Mouse (Mus musculus): Measurements from ENCODE around the gene Pcif1. TPM values are rescaled to one million over a fixed set of nuclear protein-coding genes. Genes with fewer than 3 reads are reported as not detected.
"Not testable (repeated sequence)": the region's sequence is repeated elsewhere in the genome, so short reads cannot be mapped to it uniquely, and the experiment has no call there.

The Pcif1 gene
- total RNA-seq, 2 experiments from 2014 or later = 34.1 to 34.5 TPM

DNA sequence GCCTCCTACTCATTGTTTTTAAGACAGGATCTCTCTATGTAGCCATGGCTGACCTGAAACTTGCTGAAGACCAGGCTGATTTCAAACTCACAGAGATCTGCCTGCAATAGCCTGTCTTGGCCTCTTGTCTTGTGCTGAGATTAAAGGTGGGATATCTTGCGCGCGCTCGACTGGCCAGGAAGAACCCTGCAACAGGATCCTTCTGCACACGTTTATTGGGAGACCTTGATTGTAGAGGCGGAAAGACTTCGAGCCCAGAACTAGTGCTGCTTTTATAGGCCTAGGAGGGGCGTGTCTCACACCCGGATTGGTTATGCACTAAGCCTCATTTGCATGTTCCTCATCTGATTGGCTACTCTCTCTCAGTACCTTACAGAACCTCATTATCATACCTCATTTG lies 15.7 kb upstream of the Pcif1 start:
- intact Hi-C loops (cut with DNase I); DNase-seq: not testable (repeated sequence)

- no peak for DNase-seq
- intact Hi-C loops (cut with DNase I) = no loop called here
These were observed 14.5 kb upstream of the Pcif1 start for GRCm38 (mm10) chr2:164864593-164864992.

DNA sequence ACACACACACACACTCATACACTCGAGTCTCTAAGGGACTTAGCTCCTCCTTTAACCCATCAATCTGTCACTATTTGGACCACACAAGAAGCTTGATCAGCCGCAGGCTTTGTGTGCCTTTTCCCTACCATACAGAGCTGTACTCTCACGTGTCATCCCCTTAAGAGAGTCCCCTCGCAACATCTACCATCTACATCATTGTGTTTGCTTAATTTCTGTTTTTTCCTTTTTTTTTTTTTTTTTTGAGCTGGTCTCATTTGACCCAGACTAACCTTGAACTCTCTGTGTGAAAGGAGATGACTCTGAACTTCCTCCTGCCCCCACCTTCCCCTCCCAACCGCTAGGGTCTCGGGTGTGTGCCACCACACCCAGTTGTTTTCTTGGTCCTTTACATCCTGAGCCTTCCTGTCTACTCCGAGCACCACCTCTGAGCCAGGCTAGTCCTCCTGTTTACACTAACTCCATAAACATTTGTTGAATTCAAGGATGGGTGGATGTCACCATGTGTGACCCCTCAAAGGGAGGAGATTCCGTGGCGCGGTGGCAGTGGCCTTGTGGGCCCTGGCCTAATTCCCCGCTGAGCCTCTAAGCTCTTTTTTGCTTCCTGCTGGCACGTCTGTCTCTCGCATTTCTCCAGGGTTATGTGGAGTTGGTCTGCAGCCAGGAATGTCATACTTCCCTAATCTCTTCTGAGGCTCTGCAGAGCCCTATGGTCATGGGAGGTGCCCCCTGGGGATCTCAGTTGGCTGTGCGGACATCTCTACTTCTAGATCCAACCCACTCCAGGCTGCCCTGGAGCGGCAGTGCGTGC lies 12.2 kb upstream of the Pcif1 start:
- intact Hi-C loops (cut with DNase I) = no loop called here
- DNase-seq = peak; percentile 72 to 82

DNA sequence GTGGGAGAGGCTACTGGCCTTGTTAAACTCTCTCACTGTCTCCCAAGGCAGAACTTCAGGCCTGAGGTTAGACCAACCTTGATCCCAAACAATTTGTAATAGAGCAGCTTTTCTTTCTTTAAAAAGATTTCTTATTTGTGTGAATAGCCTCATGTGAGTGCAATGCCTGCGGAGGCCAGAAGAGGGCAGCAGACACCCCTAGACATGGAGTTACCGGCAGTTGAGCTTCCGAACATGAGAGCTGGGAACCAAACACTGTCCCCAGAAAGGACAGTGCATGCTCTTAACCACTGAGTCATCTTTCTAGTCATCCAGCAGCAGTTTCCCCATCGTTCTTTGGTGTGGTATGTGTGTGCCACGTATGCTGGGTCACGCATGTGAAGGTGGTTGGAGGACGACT lies 11.5 kb upstream of the Pcif1 start:
- DNase-seq = peak in 1 of 2 experiments; percentile 48

DNA sequence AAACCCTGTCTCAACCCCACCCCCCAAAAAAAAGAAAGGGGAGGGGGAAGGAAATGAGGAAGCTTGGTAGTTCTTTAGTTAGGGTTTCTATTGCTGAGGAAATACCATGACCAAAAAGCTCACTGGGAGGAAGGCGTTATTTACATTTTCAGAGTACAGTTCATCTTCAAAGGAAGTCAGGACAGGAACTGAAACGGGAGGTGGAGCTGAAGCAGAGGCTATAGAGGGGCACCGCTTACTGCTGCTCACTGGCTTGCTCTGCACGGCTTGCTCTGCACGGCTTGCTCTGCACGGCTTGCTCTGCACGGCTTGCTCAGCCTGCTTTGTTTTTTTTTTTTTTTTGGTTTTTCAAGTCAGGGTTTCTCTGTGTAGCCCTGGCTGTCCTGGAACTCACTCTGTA lies 10.6 kb upstream of the Pcif1 start:
- DNase-seq = no peak
- intact Hi-C loops (cut with DNase I) = no loop called here

More for the DNA sequence above, 11.5 kb upstream of the Pcif1 start:
- intact Hi-C loops (cut with DNase I) = no loop called here

- DNase-seq = no peak
- intact Hi-C loops (cut with DNase I) = no loop called here
These were observed 7.4 kb upstream of the Pcif1 start for GRCm38 (mm10) chr2:164871602-164872303.

GRCm38 (mm10) chr2:164873621-164874020 lies 5.5 kb upstream of the Pcif1 start:
- no peak for DNase-seq
- intact Hi-C loops (cut with DNase I) = no loop called here

GRCm38 (mm10) chr2:164874239-164874769 lies 4.8 kb upstream of the Pcif1 start:
- intact Hi-C loops (cut with DNase I) = no loop called here

GRCm38 (mm10) chr2:164875648-164876047 lies 3.5 kb upstream of the Pcif1 start:
- not testable (repeated sequence) for DNase-seq
- intact Hi-C loops (cut with DNase I) = loop anchor here (5.0 kb wide), 1 partner anchor 43 kb away; the partner anchor contains the start of genes Ctsa and Neurl2

More at GRCm38 (mm10) chr2:164874239-164874769, 4.8 kb upstream of the Pcif1 start:
- peak; percentile 43 to 63 for DNase-seq

DNA sequence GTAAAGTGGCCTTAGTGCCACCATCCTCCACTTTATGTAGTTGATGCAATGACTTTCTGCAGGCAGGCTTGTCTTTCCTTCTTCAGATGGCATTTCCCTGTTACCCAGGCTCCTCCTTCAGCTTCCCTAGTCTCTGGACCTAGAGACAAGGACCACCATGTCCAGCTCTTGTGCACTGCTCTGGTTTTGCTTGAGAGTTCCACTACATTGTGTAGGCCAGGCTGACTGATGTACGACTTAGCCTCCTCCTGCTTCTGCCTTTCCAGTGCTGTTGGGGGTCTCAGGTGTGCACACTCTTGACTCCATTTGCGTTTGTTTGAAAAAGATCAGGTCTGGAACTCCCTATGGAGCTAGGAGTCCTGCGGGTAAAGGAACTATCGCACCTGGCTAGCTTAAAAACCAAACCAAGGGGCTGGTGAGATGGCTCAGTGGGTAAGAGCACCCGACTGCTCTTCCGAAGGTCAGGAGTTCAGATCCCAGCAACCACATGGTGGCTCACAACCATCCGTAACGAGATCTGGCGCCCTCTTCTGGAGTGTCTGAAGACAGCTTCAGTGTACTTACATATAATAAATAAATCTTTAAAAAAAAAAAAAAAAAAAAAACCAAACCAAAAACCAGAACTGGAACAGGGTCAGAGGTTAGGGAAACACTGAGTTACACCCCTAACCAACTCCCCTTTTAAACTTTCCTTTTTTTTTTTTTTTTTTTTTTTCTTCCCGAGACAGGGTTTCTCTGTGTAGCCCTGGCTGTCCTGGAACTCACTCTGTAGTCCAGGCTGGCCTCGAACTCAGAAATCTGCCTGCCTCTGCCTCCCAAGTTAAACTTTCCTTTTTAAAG lies 1.5 kb upstream of the Pcif1 start:
- intact Hi-C loops (cut with DNase I) = loop anchor here (5.0 kb wide), 1 partner anchor 45 kb away; the partner anchor contains the start of genes Ctsa and Neurl2
- DNase-seq = not testable (repeated sequence)

DNA sequence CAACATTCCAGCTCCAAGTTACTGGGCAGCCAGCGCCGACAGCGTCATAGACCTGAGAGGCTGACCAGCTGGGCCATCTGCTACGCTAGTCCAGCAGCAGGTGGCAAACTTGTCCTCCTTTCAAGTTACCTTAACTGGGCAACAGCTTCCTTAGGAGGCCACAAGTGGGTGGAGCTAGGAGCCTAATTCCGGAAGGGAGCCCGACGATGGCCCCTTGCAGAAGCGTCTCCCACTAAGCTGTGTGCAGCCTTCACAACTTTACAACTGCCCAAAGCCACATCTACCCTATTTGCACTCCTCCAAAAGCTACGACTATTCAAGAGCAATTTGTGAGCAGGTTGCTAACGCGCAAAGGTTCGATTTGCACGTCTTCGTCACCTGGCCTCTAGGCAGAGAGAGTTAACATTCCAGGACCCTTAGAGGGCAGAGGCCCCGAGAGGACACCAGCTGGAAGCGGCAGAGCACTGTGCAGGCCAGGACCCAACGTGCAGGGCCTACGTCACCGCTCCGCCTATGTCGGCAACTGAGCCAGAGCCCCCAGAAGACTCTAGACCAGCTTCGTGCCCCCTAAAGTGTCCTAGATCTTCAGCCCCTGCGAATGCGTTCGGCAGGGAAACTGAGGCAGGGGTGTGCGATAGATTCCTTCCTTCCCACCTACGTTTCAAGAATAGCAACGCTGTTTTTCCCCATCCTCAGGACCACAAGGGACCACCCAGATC lies 436 bp upstream of the Pcif1 start:
- peak; percentile 57 to 64 for DNase-seq
- intact Hi-C loops (cut with DNase I) = loop anchor here (1.0 to 5.0 kb wide), 2 partner anchors 33 to 46 kb away; partner anchors contain the start of genes Ctsa, Neurl2 and Zfp335

DNA sequence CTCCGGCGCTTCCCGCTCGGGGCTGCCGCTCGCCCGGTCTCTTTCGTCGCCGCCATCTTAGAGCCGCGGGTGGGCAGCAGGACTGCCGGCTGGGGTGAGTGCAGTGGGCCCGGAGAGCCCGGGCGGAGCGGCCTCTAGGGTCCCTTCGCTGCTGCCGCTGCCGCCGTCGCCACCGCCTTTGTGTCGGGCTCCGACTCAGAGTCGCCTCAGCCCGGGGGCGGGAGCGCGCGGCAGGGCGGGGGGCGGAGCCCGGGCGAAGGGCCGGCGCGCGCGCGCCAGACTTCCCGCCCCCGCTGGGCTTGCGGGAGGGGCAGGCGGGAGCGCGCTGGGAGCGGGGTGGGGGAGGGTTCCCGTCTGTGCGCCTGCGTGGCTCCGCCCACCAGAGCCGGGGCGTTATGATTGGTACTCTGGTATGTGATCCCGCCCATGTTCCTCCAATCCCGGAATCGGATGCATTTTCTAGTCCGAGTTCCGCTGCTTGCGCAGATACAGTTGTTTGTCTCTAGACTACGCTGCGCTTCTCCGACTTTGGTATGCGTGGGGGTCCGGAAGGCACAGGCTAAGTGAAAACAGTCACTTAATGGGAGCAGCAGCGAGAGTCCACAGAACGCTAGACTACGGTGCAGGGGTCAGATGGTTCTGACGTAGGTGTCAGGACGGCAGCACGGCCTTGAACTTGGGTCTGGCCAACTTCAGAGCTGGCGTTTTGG lies 619 bp downstream of the Pcif1 start:
- peak; percentile 92 to 93 for DNase-seq
- intact Hi-C loops (cut with DNase I) = loop anchor here (1.0 to 5.0 kb wide), 2 partner anchors 32 to 47 kb away; partner anchors contain the start of genes Ctsa, Neurl2 and Zfp335

DNA sequence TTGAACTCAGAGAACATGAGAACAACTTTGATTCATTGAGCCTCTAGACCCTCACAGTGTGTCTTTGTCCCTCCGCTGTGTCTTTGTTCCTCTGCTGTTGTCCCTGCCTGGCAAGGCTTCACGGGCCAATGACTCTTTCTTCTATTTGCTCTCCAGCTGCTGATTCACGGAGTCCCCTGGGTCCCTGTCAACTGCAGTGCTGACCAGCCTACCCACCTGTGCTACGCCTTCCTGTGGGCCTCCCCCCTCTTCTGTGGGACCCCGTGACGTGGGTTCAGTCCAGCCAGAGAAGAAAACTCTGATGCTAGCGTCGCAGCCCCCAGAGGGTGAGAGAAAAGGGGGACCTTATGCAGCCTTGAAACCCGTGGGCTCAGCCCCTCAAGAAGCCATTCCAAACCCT lies 3.5 kb downstream of the Pcif1 start:
- intact Hi-C loops (cut with DNase I) = no loop called here
- no peak for DNase-seq

- peak; percentile 78 to 81 for DNase-seq
- intact Hi-C loops (cut with DNase I) = no loop called here
These were observed 6.7 kb downstream of the Pcif1 start for GRCm38 (mm10) chr2:164885788-164886187.

- intact Hi-C loops (cut with DNase I) = no loop called here
- no peak for DNase-seq
These were observed 7.5 kb downstream of the Pcif1 start for GRCm38 (mm10) chr2:164886617-164887016.

DNA sequence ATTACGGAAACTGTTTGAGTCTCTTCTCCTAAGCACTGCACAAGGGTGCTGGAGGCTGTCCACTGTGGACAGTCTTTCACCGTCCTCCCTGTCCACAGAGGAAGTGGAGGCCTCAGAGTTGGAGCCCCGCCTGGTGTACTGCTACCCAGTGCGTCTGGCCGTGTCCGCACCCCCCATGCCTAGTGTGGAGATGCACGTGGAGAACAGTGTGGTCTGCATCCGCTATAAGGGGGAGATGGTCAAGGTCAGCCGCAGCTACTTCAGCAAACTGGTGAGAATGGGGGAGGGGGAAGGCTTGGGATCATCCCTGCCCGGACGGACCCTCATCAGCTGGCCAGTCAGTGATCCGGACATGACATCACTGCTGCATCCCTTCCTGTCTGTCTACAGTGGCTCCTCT lies 9.9 kb downstream of the Pcif1 start:
- intact Hi-C loops (cut with DNase I) = no loop called here
- no peak for DNase-seq

DNA sequence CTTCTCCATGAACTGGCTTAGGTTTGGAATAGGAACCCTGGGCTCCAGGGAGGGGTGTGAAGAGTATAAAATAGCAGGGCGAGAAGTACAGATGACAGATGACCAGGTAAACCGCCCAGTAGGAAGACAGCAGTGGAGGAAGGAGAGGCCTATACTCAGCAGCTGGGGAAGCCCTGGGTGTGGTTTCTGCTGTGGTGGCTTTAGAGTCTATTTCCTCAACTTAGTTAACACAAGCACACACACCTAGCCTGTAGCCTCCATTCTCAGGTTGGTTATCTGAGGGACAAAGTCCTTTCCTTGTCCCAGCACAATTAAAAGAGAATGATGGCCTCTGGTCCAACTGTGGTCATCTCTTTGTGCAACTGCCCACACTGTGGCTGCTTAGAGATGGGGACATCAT lies 10.9 kb downstream of the Pcif1 start:
- intact Hi-C loops (cut with DNase I) = no loop called here
- DNase-seq = no peak

GRCm38 (mm10) chr2:164890411-164891049 lies 11.4 kb downstream of the Pcif1 start:
- no peak for DNase-seq

More at GRCm38 (mm10) chr2:164890411-164891049, 11.4 kb downstream of the Pcif1 start:
- intact Hi-C loops (cut with DNase I) = no loop called here
